Comparison of ENCODE assay signal across 8 mouse cellular contexts in the genomic region with DNA sequence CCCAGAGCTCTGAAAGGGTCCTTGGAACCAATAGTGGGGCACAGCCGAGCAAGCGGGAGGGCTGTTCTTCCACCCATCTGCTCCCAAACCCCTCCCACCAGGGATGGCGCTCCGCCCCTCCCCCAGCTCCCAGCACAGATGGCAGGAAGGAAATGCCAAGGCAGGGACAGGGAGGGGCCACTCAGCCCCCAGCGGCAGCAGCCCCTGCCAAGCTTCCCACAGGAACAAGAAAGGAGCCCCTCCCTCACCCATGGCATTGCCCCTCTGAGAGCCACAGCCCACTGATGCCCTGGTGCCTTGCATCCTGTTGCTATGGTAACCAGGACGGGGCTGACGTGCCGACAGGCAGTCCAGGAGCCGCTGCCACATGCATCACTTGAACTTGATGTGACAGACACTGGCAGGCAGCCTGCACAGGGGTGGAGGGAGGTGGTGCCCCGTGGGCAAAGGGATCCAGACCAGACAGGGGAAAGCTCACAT. TPM values are rescaled to one million over a fixed set of nuclear protein-coding genes. Genes with fewer than 3 reads are reported as not detected.
A peak's percentile ranks its signal among the peaks of the same experiment; 100 is the strongest.
DNase-seq lines count a peak whose midpoint lies in the region; ATAC-seq and TF ChIP-seq lines count a peak whose summit lies in the region.

No protein-coding gene starts in this region.

- H3K4me3 ChIP-seq in kidney, embryonic 14.5 days (ENCODE audit: low read length), result no peak overlapping the region
- no peak overlapping the region for H3K4me3 ChIP-seq in heart, postnatal 0 days (ENCODE audit: low read depth, low read length)
- H3K4me3 ChIP-seq in left cerebral cortex, adult 2 months, result peak overlapping the region; percentile 18; the same call in 1 of the 2 replicates
- H3K4me3 ChIP-seq in midbrain, embryonic 14.5 days (replicated peaks; ENCODE audit: low read depth, low read length), result no peak overlapping the region

- no peak for DNase-seq in kidney, adult 8-10 months
- peak; percentile 62 for DNase-seq in heart, postnatal 0 days (ENCODE audit: low spot score)
- DNase-seq in left cerebral cortex, adult 2 months (ENCODE audit: extremely low spot score in 1 of 2, low spot score in 2 of 2), result peak; percentile 70 to 72
- DNase-seq in midbrain, embryonic 14.5 days, result peak; percentile 94
- no peak for DNase-seq in urinary bladder, adult 18-20 months (ENCODE audit: low spot score in 2 of 2)
- DNase-seq in T-cell, adult 2 months (ENCODE audit: low spot score), result no peak

- no peak overlapping the region for H3K27ac ChIP-seq in kidney, embryonic 14.5 days (ENCODE audit: low read depth, low read length)
- H3K27ac ChIP-seq in heart, postnatal 0 days (ENCODE audit: low read depth), result no peak overlapping the region
- no peak overlapping the region for H3K27ac ChIP-seq in left cerebral cortex, adult 2 months
- peak overlapping the region; percentile 66 for H3K27ac ChIP-seq in midbrain, embryonic 14.5 days (replicated peaks; ENCODE audit: low read depth, low read length)

- no peaks in the 10 kb centered on the region for H3K9me3 ChIP-seq in kidney, embryonic 14.5 days (ENCODE audit: control insufficient read depth, low read length)
- no peaks in the 10 kb centered on the region for H3K9me3 ChIP-seq in heart, postnatal 0 days (replicated peaks; ENCODE audit: control insufficient read depth, low read length)
- no peaks in the 10 kb centered on the region for H3K9me3 ChIP-seq in midbrain, embryonic 14.5 days (ENCODE audit: control insufficient read depth, low read length)

- no peak overlapping the region for H3K4me2 ChIP-seq in kidney, embryonic 14.5 days (replicated peaks; ENCODE audit: low read depth, low read length)
- no peak overlapping the region for H3K4me2 ChIP-seq in heart, postnatal 0 days (ENCODE audit: low read depth, low read length)
- H3K4me2 ChIP-seq in midbrain, embryonic 14.5 days (ENCODE audit: low read length), result peak overlapping the region; percentile 46

- peak; percentile 29; the same call in 1 of the 2 replicates for ATAC-seq in kidney, embryonic 14.5 days (ENCODE audit: low FRiP score, low TSS enrichment)
- ATAC-seq in common myeloid progenitor, adult 5-6 weeks (replicated peaks; ENCODE audit: low read depth, poor library complexity, severe bottlenecking), result peak; percentile 82
- peak; percentile 39 for ATAC-seq in heart, postnatal 0 days (ENCODE audit: insufficient read depth, low read depth)
- peak; percentile 91 for ATAC-seq in midbrain, embryonic 14.5 days (ENCODE audit: low FRiP score, low TSS enrichment)

- 5% methylated on average over 10 of the region's 10 CpGs for WGBS in kidney, embryonic 14.5 days
- WGBS in heart, postnatal 0 days, result 2% methylated on average over 10 of the region's 10 CpGs
- 0% methylated on average over 10 of the region's 10 CpGs for WGBS in midbrain, embryonic 14.5 days

- TF ChIP-seq EP300 in heart, postnatal 0 days (IDR thresholded peaks at IDR 0.05; ENCODE audit: low read depth), result no peak

- intact Hi-C loops in left cerebral cortex, adult 2 months (cut with DNase I), result no loop called here

- H3K9ac ChIP-seq in kidney, embryonic 14.5 days (ENCODE audit: low read depth, low read length), result no peak overlapping the region
- no peak overlapping the region for H3K9ac ChIP-seq in heart, postnatal 0 days (replicated peaks; ENCODE audit: low read depth, low read length)
- no peak overlapping the region; the same call in 1 of the 2 replicates for H3K9ac ChIP-seq in midbrain, embryonic 14.5 days (replicated peaks; ENCODE audit: low read length)

- peaks cover 5% of the 10 kb centered on the region; the same call in 1 of the 2 replicates for H3K4me1 ChIP-seq in kidney, embryonic 14.5 days (ENCODE audit: control insufficient read depth, insufficient read depth, low read length)
- H3K4me1 ChIP-seq in heart, postnatal 0 days (ENCODE audit: control insufficient read depth, insufficient read depth), result peaks cover 7% of the 10 kb centered on the region
- H3K4me1 ChIP-seq in midbrain, embryonic 14.5 days (ENCODE audit: control insufficient read depth, insufficient read depth, low read length), result peaks cover 37% of the 10 kb centered on the region

- peaks cover 9% of the 10 kb centered on the region; the same call in 1 of the 2 replicates for H3K27me3 ChIP-seq in kidney, embryonic 14.5 days (ENCODE audit: control insufficient read depth, insufficient read depth, low read length)
- H3K27me3 ChIP-seq in heart, postnatal 0 days (ENCODE audit: control insufficient read depth, insufficient read depth, low read length), result peaks cover 33% of the 10 kb centered on the region
- H3K27me3 ChIP-seq in midbrain, embryonic 14.5 days (ENCODE audit: control insufficient read depth, insufficient read depth, low read length), result no peaks in the 10 kb centered on the region

- no peak for TF ChIP-seq CTCF in heart, postnatal 0 days (IDR thresholded peaks at IDR 0.05; ENCODE audit: low read depth)
- no peak for TF ChIP-seq CTCF in left cerebral cortex, adult 2 months (IDR thresholded peaks at IDR 0.05)

- no peaks in the 10 kb centered on the region for H3K36me3 ChIP-seq in kidney, embryonic 14.5 days (ENCODE audit: control insufficient read depth, insufficient read depth, low read length)
- no peaks in the 10 kb centered on the region for H3K36me3 ChIP-seq in heart, postnatal 0 days (replicated peaks; ENCODE audit: control insufficient read depth, insufficient read depth, low read length)
- no peaks in the 10 kb centered on the region for H3K36me3 ChIP-seq in midbrain, embryonic 14.5 days (ENCODE audit: control insufficient read depth, insufficient read depth, low read length)

RNA-seq across cellular contexts. Expression of gene Foxo6, which starts 44.3 kb away (rescaled TPM):
- polyA plus RNA-seq in kidney, embryonic 14.5 days (2014; fragmentation: Nextera tagmentation; extraction: Ambion mirVana), result 0.15 and 0.23 TPM in 2 replicates
- not detected in 2 replicates for total RNA-seq in common myeloid progenitor, adult 5-6 weeks (2017)
- total RNA-seq in heart, postnatal 0 days (2014; rRNA removed; ENCODE audit: low replicate concordance), result 1.8 and 4.0 TPM in 2 replicates
- polyA plus RNA-seq in heart, postnatal 0 days (2015; fragmentation: Nextera tagmentation; extraction: Ambion mirVana), result 0.19 and 0.38 TPM in 2 replicates
- 10 to 100 TPM; 11.3 to 17.1 TPM for total RNA-seq in left cerebral cortex, adult 2 months (2021)
- polyA plus RNA-seq in midbrain, embryonic 14.5 days (2014; fragmentation: Nextera tagmentation; extraction: Ambion mirVana), result 2.0 and 2.6 TPM in 2 replicates

Comparison
In these comparisons a context has a peak if more than half of its experiments do, and no peak if none do; other contexts are left out.
1. ATAC-seq: peak in every context shown above with its lines; median percentile 91 in midbrain, embryonic 14.5 days; 82 in common myeloid progenitor, adult 5-6 weeks; 39 in heart, postnatal 0 days; 29 in kidney, embryonic 14.5 days.
2. DNase-seq: peak in heart, postnatal 0 days (single experiment), left cerebral cortex, adult 2 months (2 of 2) and midbrain, embryonic 14.5 days (single experiment); none in kidney, adult 8-10 months (0 of 2), urinary bladder, adult 18-20 months (0 of 2) and T-cell, adult 2 months (single experiment).